Comparison of ENCODE assay signal across 15 mouse cellular contexts in the genomic region with DNA sequence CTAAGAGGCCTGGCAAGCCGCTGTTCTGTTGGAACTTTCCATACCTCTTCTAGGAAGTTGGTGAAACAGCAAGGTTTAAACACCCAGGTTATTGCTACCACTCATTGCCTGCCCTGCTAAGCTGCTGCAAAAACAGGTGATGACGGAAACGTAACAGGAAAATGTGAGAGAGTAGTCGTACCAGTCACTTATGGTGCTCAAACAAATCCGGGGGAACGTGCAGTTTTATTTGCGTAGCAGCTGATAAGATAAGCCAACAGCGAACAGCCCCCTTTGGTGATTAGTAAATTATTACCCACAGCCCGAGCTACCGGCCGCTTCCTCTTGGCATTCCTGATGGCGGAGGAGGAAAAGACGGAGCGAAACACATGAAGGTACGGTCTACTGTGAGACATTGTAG. TPM values are rescaled to one million over a fixed set of nuclear protein-coding genes. Genes with fewer than 3 reads are reported as not detected.
DNase-seq lines count a peak whose midpoint lies in the region; ATAC-seq and TF ChIP-seq lines count a peak whose summit lies in the region.
"Had no signal": no experiment of that assay in that cellular context is flagged by ENCODE, and none has a peak within 500 bp of the region (broad histone marks: within the 10 kb centered on the region; RNA-seq: fewer than 3 reads in every experiment).

TSS of gene Pik3c2g (plus strand) at position 330 of the 400 bp plus-strand sequence.

- peak; percentile 75 for DNase-seq in heart, embryonic 10.5 days (ENCODE audit: low spot score)
- no peak for DNase-seq in heart, postnatal 4 days
- no peak for DNase-seq in limb, embryonic 14.5 days (ENCODE audit: low spot score)
- peak; percentile 4 for DNase-seq in lung, postnatal 10 days
- no peak for DNase-seq in midbrain, embryonic 14.5 days
- no peak for DNase-seq in forebrain, embryonic 10.5 days (ENCODE audit: extremely low spot score, low spot score)
- DNase-seq in MN1 (ENCODE audit: low spot score): no peak
- DNase-seq: adrenal gland, postnatal 36 days; B cell, adult 2 months; cerebellum, adult 8-10 months; layer of hippocampus, adult 9-11 months; thymus, postnatal 25 days had no signal

- peaks cover 4% of the 10 kb centered on the region; the same call in 1 of the 2 replicates for H3K4me1 ChIP-seq in heart, embryonic 10.5 days
- H3K4me1 ChIP-seq in intestine, embryonic 15.5 days (replicated peaks): no peaks in the 10 kb centered on the region
- no peaks in the 10 kb centered on the region; the same call in 1 of the 2 replicates for H3K4me1 ChIP-seq in limb, embryonic 14.5 days (ENCODE audit: control insufficient read depth, insufficient read depth, low read length)
- H3K4me1 ChIP-seq in midbrain, embryonic 14.5 days (ENCODE audit: control insufficient read depth, insufficient read depth, low read length): no peaks in the 10 kb centered on the region
- H3K4me1 ChIP-seq in forebrain, embryonic 10.5 days: peaks cover 18% of the 10 kb centered on the region

- peak; percentile 96 for ATAC-seq in intestine, embryonic 15.5 days
- no peak for ATAC-seq in limb, embryonic 14.5 days (ENCODE audit: low FRiP score, low read depth)
- no peak for ATAC-seq in midbrain, embryonic 14.5 days (ENCODE audit: low FRiP score, low TSS enrichment)

- H3K9ac ChIP-seq in intestine, embryonic 15.5 days: no peak within 1 kb of the TSS
- no peak within 1 kb of the TSS for H3K9ac ChIP-seq in limb, embryonic 14.5 days (ENCODE audit: low read depth, low read length, severe bottlenecking)
- H3K9ac ChIP-seq in midbrain, embryonic 14.5 days (replicated peaks; ENCODE audit: low read length): no peak within 1 kb of the TSS
- H3K9ac ChIP-seq: embryonic facial prominence, embryonic 13.5 days; hindbrain, embryonic 15.5 days had no signal

- no peak within 1 kb of the TSS for H3K27ac ChIP-seq in heart, embryonic 10.5 days
- H3K27ac ChIP-seq in intestine, embryonic 15.5 days: no peak within 1 kb of the TSS
- H3K27ac ChIP-seq in limb, embryonic 14.5 days (replicated peaks; ENCODE audit: low read depth, low read length): no peak within 1 kb of the TSS
- no peak within 1 kb of the TSS for H3K27ac ChIP-seq in midbrain, embryonic 14.5 days (replicated peaks; ENCODE audit: low read depth, low read length)
- no peak within 1 kb of the TSS for H3K27ac ChIP-seq in forebrain, embryonic 10.5 days
- H3K27ac ChIP-seq: embryonic facial prominence, embryonic 13.5 days; hindbrain, embryonic 15.5 days had no signal

- H3K4me3 ChIP-seq in heart, embryonic 10.5 days: peak within 1 kb of the TSS; percentile 48
- H3K4me3 ChIP-seq in intestine, embryonic 15.5 days (replicated peaks): peak within 1 kb of the TSS; percentile 14
- no peak within 1 kb of the TSS for H3K4me3 ChIP-seq in limb, embryonic 14.5 days (replicated peaks; ENCODE audit: low read length)
- no peak within 1 kb of the TSS for H3K4me3 ChIP-seq in midbrain, embryonic 14.5 days (replicated peaks; ENCODE audit: low read depth, low read length)
- no peak within 1 kb of the TSS for H3K4me3 ChIP-seq in forebrain, embryonic 10.5 days
- H3K4me3 ChIP-seq: embryonic facial prominence, embryonic 13.5 days; hindbrain, embryonic 15.5 days had no signal

- no peak for TF ChIP-seq POLR2A in limb, embryonic 14.5 days (IDR thresholded peaks at IDR 0.05; ENCODE audit: borderline replicate concordance, extremely low read depth, insufficient read depth, insufficient read length)

- H3K9me3 ChIP-seq in heart, embryonic 10.5 days: peaks cover 4% of the 10 kb centered on the region; the same call in 1 of the 2 replicates
- no peaks in the 10 kb centered on the region for H3K9me3 ChIP-seq in intestine, embryonic 15.5 days
- H3K9me3 ChIP-seq in limb, embryonic 14.5 days (ENCODE audit: control insufficient read depth, low read length): no peaks in the 10 kb centered on the region
- H3K9me3 ChIP-seq in midbrain, embryonic 14.5 days (ENCODE audit: control insufficient read depth, low read length): no peaks in the 10 kb centered on the region
- no peaks in the 10 kb centered on the region for H3K9me3 ChIP-seq in forebrain, embryonic 10.5 days
- H3K9me3 ChIP-seq: embryonic facial prominence, embryonic 13.5 days; hindbrain, embryonic 15.5 days had no signal

- WGBS in heart, embryonic 10.5 days: 18% methylated on average over 15 of the region's 15 CpGs
- WGBS in intestine, embryonic 15.5 days: 30% methylated on average over 15 of the region's 15 CpGs
- WGBS in limb, embryonic 14.5 days: 51% methylated on average over 15 of the region's 15 CpGs
- WGBS in midbrain, embryonic 14.5 days: 83% methylated on average over 15 of the region's 15 CpGs
- WGBS in forebrain, embryonic 10.5 days: 91% methylated on average over 15 of the region's 15 CpGs

- no peaks in the 10 kb centered on the region for H3K36me3 ChIP-seq in heart, embryonic 10.5 days
- no peaks in the 10 kb centered on the region for H3K36me3 ChIP-seq in intestine, embryonic 15.5 days
- H3K36me3 ChIP-seq in limb, embryonic 14.5 days (ENCODE audit: control insufficient read depth, insufficient read depth, low read length): no peaks in the 10 kb centered on the region
- H3K36me3 ChIP-seq in midbrain, embryonic 14.5 days (ENCODE audit: control insufficient read depth, insufficient read depth, low read length): no peaks in the 10 kb centered on the region
- no peaks in the 10 kb centered on the region for H3K36me3 ChIP-seq in forebrain, embryonic 10.5 days (replicated peaks)
- H3K36me3 ChIP-seq: embryonic facial prominence, embryonic 13.5 days; hindbrain, embryonic 15.5 days had no signal

- H3K27me3 ChIP-seq in heart, embryonic 10.5 days (ENCODE audit: insufficient read depth, poor library complexity, severe bottlenecking): no peaks in the 10 kb centered on the region
- H3K27me3 ChIP-seq in intestine, embryonic 15.5 days (replicated peaks): no peaks in the 10 kb centered on the region
- H3K27me3 ChIP-seq in limb, embryonic 14.5 days (ENCODE audit: control insufficient read depth, insufficient read depth, low read length): no peaks in the 10 kb centered on the region
- H3K27me3 ChIP-seq in midbrain, embryonic 14.5 days (ENCODE audit: control insufficient read depth, insufficient read depth, low read length): no peaks in the 10 kb centered on the region
- no peaks in the 10 kb centered on the region for H3K27me3 ChIP-seq in forebrain, embryonic 10.5 days (ENCODE audit: poor library complexity, severe bottlenecking)
- H3K27me3 ChIP-seq: hindbrain, embryonic 15.5 days had no signal

- peak within 1 kb of the TSS; percentile 36 for H3K4me2 ChIP-seq in intestine, embryonic 15.5 days (replicated peaks)
- H3K4me2 ChIP-seq in limb, embryonic 14.5 days (replicated peaks; ENCODE audit: low read depth, low read length, severe bottlenecking): 0 out of 2 replicates have a peak within 1 kb of the TSS, but pooled peaks have one; percentile 7
- H3K4me2 ChIP-seq in midbrain, embryonic 14.5 days (ENCODE audit: low read length): no peak within 1 kb of the TSS
- H3K4me2 ChIP-seq: hindbrain, embryonic 15.5 days had no signal

RNA-seq across cellular contexts. Expression of gene Pik3c2g, which starts in this region (rescaled TPM):
- 0.62 and 2.3 TPM in 2 replicates for polyA plus RNA-seq in heart, embryonic 10.5 days (2016; fragmentation: Nextera tagmentation; extraction: Ambion mirVana)
- total RNA-seq in heart, postnatal 4 days (2021): not detected
- 0.72 and 0.78 TPM in 2 replicates for polyA plus RNA-seq in intestine, embryonic 15.5 days (2015; fragmentation: Nextera tagmentation; extraction: Ambion mirVana)
- polyA plus RNA-seq in limb, embryonic 14.5 days (2012; rRNA removed): 0.54 and 0.65 TPM in 2 replicates
- polyA plus RNA-seq in limb, embryonic 14.5 days (2014; fragmentation: Nextera tagmentation; extraction: Ambion mirVana): 1.8 and 2.1 TPM in 2 replicates
- polyA plus RNA-seq in midbrain, embryonic 14.5 days (2014; fragmentation: Nextera tagmentation; extraction: Ambion mirVana): 0.26 and 0.57 TPM in 2 replicates
- 0.26 TPM in 1 of 2 replicates, not detected in the other for polyA plus RNA-seq in forebrain, embryonic 10.5 days (2016; fragmentation: Nextera tagmentation; extraction: Ambion mirVana)

Comparison
In these comparisons a context has a peak if more than half of its experiments do, and no peak if none do; other contexts are left out.
1. DNase-seq: peak in heart, embryonic 10.5 days (single experiment) and lung, postnatal 10 days (single experiment); none in heart, postnatal 4 days (single experiment), limb, embryonic 14.5 days (single experiment), midbrain, embryonic 14.5 days (single experiment), forebrain, embryonic 10.5 days (single experiment) and MN1 (single experiment).
2. Peak in ATAC-seq, H3K4me3 ChIP-seq and H3K4me2 ChIP-seq in intestine, embryonic 15.5 days; RNA of the gene not detected or under 1 TPM.